Mouse (Mus musculus) embryonic facial prominence, embryonic 11.5 days (tissue): ENCODE measurements at regions not wholly inside any gene's neighbourhood (a gene's known extent, or its start where the extent isn't known, plus 50 kb on each side); places are given as distances from the start of the nearest gene placed in this dataset.

Experiments used
- ATAC-seq: fragments of 200-750 bp; cut with Nextera tagmentation; replicated peaks from 2 replicates; pipeline ENCODE4 v1.8.0; 2017; ENCODE audit warnings: low read depth; ENCODE audit not compliant: insufficient number of reproducible peaks, low FRiP score, low TSS enrichment
- DNase-seq: peaks from one replicate; pipeline ENCODE4 v3.0.0-alpha.2; 2015; ENCODE audit warnings: low spot score
- H3K27ac ChIP-seq: fragments of 300-500 bp; sonication (generic); replicated peaks from 2 replicates; pipeline ENCODE4 v1.5.1; 2014; ENCODE audit warnings: mild to moderate bottlenecking, low read depth, low read length, control low read depth
- H3K27me3 ChIP-seq: fragments of 300-500 bp; sonication (generic); 2 replicates; pipeline ENCODE4 v1.6.1; 2014; ENCODE audit warnings: mild to moderate bottlenecking, low read length, moderate library complexity, mixed read lengths; ENCODE audit not compliant: control insufficient read depth, insufficient read depth
- H3K36me3 ChIP-seq: fragments of 300-500 bp; sonication (generic); replicated peaks from 2 replicates; pipeline ENCODE4 v1.6.1; 2014; ENCODE audit warnings: low read depth, mild to moderate bottlenecking, low read length, moderate library complexity, mixed read lengths; ENCODE audit not compliant: control insufficient read depth, insufficient read depth
- H3K4me1 ChIP-seq: fragments of 300-500 bp; sonication (generic); 2 replicates; pipeline ENCODE4 v1.6.1; 2014; ENCODE audit warnings: low read length, mixed read lengths; ENCODE audit not compliant: control insufficient read depth, insufficient read depth
- H3K4me2 ChIP-seq: fragments of 300-500 bp; sonication (generic); 2 replicates; pipeline ENCODE4 v1.6.1; 2014; ENCODE audit warnings: low read depth, mild to moderate bottlenecking, control low read depth, low read length, moderate library complexity
- H3K4me3 ChIP-seq: fragments of 300-500 bp; sonication (generic); 2 replicates; pipeline ENCODE4 v1.5.1; 2014; ENCODE audit warnings: low read depth, low read length, control low read depth
- H3K9ac ChIP-seq: fragments of 300-500 bp; sonication (generic); replicated peaks from 2 replicates; pipeline ENCODE4 v1.6.1; 2014; ENCODE audit warnings: mild to moderate bottlenecking, control low read depth, low read length
- H3K9me3 ChIP-seq: fragments of 300-500 bp; sonication (generic); replicated peaks from 2 replicates; pipeline ENCODE4 v1.6.1; 2016; ENCODE audit warnings: mild to moderate bottlenecking, low read length, inconsistent platforms, mixed read lengths; ENCODE audit not compliant: control insufficient read depth
- WGBS: fragments of 180-500 bp; shearing (Covaris S2); extraction: QIAGEN DNeasy Blood & Tissue Kit; methylation state at CpG from one replicate; pipeline ENCODE4 v1.1.7; 2014; 5-methylcytosine and 5-hydroxymethylcytosine counted together

DNA sequence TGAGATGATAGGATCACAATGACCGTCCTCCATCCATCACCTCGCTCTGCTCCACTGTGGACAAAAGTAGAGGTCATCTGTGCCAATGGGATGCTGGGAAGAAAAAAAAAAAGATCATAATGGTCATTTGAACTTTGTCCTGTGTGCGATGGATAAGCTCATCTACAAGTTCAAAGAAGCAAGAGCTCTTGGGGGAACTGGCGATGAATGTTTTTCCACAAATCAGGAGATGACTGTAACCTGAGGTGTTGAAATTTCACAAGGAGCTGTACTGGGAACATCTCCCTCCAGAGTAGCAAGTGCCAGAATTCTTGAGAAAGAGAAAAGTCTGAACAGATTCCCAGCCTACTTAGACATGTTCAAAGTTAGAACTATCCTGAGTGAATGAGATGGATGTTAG lies 287.0 kb downstream of the Tns3 start:
- no peaks in the 10 kb centered on the region for H3K9me3 ChIP-seq
- no peak overlapping the region for H3K4me3 ChIP-seq
- 88% methylated on average over 4 of the region's 4 CpGs for WGBS
- DNase-seq (no peak), ATAC-seq (no peak)
- no peak overlapping the region for H3K27ac ChIP-seq
- no peak overlapping the region for H3K4me2 ChIP-seq
- no peaks in the 10 kb centered on the region for H3K27me3 ChIP-seq
- H3K36me3 ChIP-seq = no peaks in the 10 kb centered on the region
- H3K9ac ChIP-seq = no peak overlapping the region
- no peaks in the 10 kb centered on the region for H3K4me1 ChIP-seq

DNA sequence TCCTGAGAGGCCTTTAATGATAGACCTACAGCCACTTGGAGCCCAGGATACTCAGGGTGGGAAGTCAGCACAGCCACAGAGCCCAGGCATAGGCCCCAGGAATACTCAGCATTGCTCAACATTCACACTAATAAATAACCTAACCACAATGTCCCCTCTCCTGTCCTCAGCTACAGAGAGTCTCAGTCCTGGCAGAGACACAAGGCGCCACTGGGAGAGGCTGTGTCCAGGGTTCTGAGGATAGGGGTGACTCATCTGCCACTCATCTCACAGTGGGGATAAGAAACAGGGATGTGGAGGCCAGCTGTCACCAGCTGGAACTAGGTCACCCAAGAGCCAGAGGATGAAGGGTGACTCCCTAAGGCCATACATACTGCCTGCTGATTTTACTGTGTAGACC lies 298.8 kb downstream of the Tns3 start:
- ATAC-seq (no peak), DNase-seq (no peak)
- H3K9ac ChIP-seq = no peak overlapping the region
- no peaks in the 10 kb centered on the region for H3K9me3 ChIP-seq
- H3K27ac ChIP-seq = no peak overlapping the region
- H3K36me3 ChIP-seq = no peaks in the 10 kb centered on the region
- H3K4me2 ChIP-seq = no peak overlapping the region
- H3K27me3 ChIP-seq = no peaks in the 10 kb centered on the region
- no peak overlapping the region for H3K4me3 ChIP-seq
- WGBS = 83% methylated on average over 1 of the region's 1 CpGs
- H3K4me1 ChIP-seq = no peaks in the 10 kb centered on the region

DNA sequence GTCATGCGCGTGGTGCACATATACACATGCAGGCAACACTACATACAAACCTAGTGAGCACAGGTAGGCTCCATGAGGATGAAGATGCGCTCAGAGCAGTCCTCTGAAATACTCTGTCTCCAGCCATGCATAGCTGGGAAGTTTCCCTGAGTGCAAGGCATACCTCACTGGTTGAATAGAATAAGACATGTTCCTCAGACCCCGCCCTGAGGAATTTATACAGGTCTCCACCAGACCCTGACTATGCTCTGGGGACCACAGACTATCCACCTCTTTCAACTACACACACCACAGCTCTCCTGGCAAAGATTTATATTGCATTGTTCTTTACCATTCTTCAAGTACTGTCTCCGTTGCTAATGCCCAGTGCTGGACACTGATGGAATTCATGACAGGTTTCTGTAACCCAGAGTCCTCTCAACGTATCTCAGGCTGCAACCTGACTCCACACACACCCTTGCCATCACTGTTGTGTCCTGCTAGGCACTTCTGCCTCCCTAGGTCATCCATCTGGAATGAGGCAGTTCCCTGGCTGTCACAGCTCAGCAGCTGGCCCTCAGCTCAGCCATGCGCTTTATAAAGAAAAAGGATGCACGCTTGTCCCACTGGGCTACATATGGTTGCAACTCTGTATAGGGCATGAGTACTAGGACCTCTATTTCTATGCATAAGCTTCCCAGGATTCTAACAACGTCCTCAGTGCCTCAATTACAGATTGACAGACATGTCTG lies 299.5 kb downstream of the Tns3 start:
- Histone ChIP-seq H3K4me1 (no peaks in the 10 kb centered on the region), H3K27ac (no peak overlapping the region), H3K4me3 (no peak overlapping the region), H3K27me3 (no peaks in the 10 kb centered on the region), H3K9ac (no peak overlapping the region), H3K9me3 (no peaks in the 10 kb centered on the region), H3K36me3 (no peaks in the 10 kb centered on the region), H3K4me2 (no peak overlapping the region)
- ATAC-seq (no peak), DNase-seq (no peak)
- 72% methylated on average over 9 of the region's 9 CpGs for WGBS

DNA sequence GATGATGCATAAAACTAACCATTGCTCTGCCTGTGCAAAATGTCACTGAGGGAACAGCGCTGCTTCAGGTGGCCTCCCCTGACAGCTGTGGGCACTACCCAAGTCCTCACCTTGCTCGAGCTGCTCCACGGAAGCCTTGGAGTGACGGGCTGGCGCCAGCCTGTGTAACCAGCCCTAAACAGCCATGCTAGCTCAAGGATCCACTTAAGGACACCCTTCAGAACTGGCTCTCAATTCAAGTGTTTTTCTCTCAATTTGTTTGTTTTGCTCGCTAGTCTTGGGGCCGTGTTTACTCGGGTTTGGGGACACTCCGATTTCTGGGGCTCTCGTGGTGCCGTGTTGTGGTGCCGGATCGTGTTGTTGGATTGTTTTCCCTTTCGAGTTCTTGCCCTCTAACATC lies 319.4 kb downstream of the Tns3 start:
- no peak for ATAC-seq
- Histone ChIP-seq H3K36me3 (no peaks in the 10 kb centered on the region), H3K4me1 (no peaks in the 10 kb centered on the region), H3K27ac (no peak overlapping the region), H3K4me2 (no peak overlapping the region), H3K9ac (no peak overlapping the region), H3K9me3 (no peaks in the 10 kb centered on the region), H3K4me3 (no peak overlapping the region), H3K27me3 (no peaks in the 10 kb centered on the region)
- DNase-seq = no peak
- WGBS = 85% methylated on average over 14 of the region's 14 CpGs

DNA sequence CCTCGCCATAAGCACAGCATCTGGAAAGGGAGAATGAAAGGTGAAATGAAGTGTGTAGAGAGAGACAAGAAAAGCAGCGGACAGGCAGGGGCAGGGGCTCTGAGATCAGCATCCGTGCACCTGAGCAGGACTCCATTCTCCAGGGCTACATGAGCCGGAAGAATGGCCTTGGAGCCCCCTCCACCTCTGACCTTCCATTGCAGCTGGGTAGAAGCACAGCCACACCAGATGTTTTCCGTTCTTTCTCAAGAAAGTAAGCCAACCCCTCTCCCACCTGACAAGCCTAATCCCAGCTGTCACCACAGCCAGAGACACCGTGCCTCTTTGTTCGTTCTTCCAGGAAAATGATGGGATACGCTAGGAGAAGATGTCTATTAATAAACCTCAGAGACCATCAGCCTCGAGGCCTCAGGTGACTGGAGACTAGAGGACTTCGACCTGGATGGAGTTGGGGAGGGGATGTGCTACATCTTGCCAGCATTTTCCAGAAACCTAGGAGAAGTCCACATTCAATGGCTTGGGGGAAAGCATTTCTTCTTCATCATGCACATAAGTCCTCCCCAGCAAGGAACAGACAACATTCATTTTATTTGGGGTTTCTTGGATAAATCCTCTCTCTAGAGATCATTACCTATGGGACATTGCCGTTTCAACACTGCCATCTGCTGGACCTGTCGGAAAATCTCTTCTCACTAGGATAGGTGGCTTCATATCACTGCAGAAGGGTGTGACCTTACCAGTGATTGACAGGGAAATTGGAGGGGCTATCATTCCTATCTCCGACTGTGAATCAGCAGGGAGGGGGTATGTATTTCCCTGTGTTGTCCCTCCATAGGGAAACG lies 361.8 kb downstream of the Tns3 start:
- H3K4me2 ChIP-seq = no peak overlapping the region
- ATAC-seq (peak; percentile 56), DNase-seq (peak; percentile 76)
- H3K36me3 ChIP-seq = no peaks in the 10 kb centered on the region
- H3K4me1 ChIP-seq = no peaks in the 10 kb centered on the region; the same call in 1 of the 2 replicates
- 26% methylated on average over 14 of the region's 14 CpGs for WGBS
- H3K27me3 ChIP-seq = no peaks in the 10 kb centered on the region
- H3K4me3 ChIP-seq = no peak overlapping the region
- no peak overlapping the region for H3K27ac ChIP-seq
- no peak overlapping the region for H3K9ac ChIP-seq
- no peaks in the 10 kb centered on the region for H3K9me3 ChIP-seq

DNA sequence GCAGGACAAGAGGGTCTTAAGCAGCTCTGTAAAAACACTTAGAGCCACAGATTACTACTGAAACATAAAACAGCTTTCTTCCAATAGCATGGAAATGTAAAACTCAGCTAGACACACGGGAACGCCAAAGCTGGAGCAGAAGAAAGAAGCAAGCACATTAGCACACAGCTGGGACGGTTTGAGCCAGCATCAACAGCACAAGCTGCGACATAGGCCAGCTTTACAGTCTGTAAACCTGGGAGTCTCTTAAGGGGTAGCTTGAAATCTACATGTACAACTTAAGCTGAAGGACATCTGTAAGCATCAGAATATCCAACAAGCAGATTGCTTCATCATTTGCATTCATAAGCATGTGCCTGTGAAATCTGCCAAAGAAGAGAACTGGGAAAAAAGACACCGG lies 366.9 kb downstream of the Tns3 start:
- no peaks in the 10 kb centered on the region for H3K36me3 ChIP-seq
- no peak overlapping the region for H3K27ac ChIP-seq
- ATAC-seq (no peak), DNase-seq (no peak)
- no peak overlapping the region for H3K4me2 ChIP-seq
- WGBS = 73% methylated on average over 5 of the region's 5 CpGs
- no peak overlapping the region for H3K4me3 ChIP-seq
- no peaks in the 10 kb centered on the region; the same call in 1 of the 2 replicates for H3K4me1 ChIP-seq
- no peaks in the 10 kb centered on the region for H3K9me3 ChIP-seq
- H3K27me3 ChIP-seq = no peaks in the 10 kb centered on the region
- no peak overlapping the region for H3K9ac ChIP-seq

DNA sequence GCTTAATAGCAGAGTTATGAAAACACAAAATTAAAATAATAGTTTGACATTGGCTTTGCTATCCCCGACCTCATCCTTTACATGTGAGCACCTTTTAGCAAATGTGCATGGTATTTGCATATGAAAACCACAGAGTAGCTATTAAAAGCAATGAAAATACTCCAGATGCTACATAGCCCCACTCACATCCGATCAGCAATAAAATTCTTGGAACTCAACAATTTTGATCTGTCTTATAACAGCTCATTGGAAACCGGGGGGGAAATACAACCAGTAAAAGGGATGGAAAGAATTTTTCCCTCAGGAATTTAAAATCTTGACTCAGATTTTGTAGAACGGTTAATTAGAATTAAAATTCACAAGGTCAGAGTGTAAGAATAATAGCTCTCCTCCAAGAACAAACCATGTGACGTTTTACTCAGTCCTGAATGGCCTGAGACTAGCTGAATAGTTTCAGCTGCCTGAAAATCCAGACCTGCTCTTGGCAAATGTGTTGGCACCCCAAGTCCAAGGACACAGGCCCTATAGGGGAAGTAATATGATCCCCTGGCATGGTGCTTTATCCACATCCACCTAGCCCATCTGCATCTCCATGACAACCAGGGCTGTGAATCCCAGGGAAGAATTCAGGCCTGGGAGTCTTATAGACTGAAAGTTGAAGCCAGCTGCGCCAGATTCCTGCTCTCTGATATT lies 370.9 kb downstream of the Tns3 start:
- Histone ChIP-seq H3K4me3 (no peak overlapping the region), H3K27me3 (no peaks in the 10 kb centered on the region), H3K9ac (no peak overlapping the region), H3K4me2 (no peak overlapping the region), H3K27ac (no peak overlapping the region), H3K4me1 (no peaks in the 10 kb centered on the region), H3K9me3 (no peaks in the 10 kb centered on the region), H3K36me3 (no peaks in the 10 kb centered on the region)
- ATAC-seq (no peak), DNase-seq (peak; percentile 48)
- WGBS = 63% methylated on average over 6 of the region's 6 CpGs

DNA sequence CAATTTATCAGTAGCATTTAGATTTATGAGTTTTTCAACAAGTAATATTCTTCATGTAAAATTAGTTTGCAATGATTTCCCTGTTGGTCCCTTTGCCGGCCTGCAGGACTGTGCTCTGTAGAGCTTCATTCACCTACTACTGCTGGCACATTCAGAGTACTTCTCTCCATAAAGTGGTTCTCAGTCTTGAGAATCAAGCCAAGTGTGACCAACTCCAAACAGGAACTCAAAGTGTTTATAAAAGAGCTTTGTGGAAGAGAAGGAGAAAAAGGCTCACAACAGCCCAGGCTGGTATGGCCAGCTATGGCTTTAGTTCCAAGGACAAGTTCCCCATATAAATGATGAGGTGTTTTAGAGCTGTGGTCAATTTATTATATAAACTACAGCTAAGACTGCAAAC lies 379.1 kb downstream of the Tns3 start:
- Histone ChIP-seq H3K4me2 (no peak overlapping the region), H3K4me1 (no peaks in the 10 kb centered on the region), H3K9me3 (no peaks in the 10 kb centered on the region), H3K27me3 (no peaks in the 10 kb centered on the region), H3K27ac (no peak overlapping the region), H3K36me3 (no peaks in the 10 kb centered on the region), H3K9ac (no peak overlapping the region), H3K4me3 (no peak overlapping the region)
- DNase-seq (no peak), ATAC-seq (no peak)
- WGBS = 79% methylated on average over 1 of the region's 1 CpGs
